Mouse (Mus musculus): ENCODE results near the gene Tmem37. TPM values are rescaled to one million over a fixed set of nuclear protein-coding genes. Genes with fewer than 3 reads are reported as not detected.

The Tmem37 gene
- total RNA-seq, 1 experiment = 26.7 TPM

DNA sequence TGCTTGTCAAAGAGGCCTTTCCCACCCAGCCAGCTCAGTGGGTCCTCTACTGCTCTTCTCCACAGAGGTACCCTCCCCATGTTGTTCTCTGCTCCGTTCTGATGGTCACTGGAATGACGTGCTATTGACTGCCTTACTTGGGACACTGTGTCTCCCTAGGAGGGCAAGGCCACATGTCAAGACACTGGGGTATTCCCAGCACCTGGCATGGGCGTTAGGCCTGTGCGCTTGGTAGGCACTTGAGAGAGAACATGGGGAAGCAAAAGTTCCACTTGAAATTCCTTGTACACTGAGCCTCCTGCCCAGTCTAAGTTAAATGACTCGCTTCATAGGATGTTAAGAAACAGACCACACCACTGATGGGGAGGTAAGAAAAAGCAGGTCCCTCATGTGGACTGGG, 4.8 kb downstream of the Tmem37 start:
- Histone ChIP-seq H3K9me3 (ENCODE audit: control insufficient read depth, insufficient read depth, low read depth, low read length) (no peaks in the 10 kb centered on the region), H3K27ac (ENCODE audit: insufficient read depth, low read depth, low read length, poor library complexity, severe bottlenecking) (no peak overlapping the region), H3K4me3 (ENCODE audit: insufficient read depth in 1 of 2, low read depth in 1 of 2, low read length in 2 of 2, poor library complexity in 1 of 2, severe bottlenecking in 1 of 2) (no peak overlapping the region), H3K4me1 (ENCODE audit: control insufficient read depth in 2 of 2, insufficient read depth in 2 of 2, low read length in 2 of 2, poor library complexity in 1 of 2) (peaks cover 0 to 8% of the 10 kb centered on the region in 2 experiments; a peak in 2 of 4 replicates), H3K36me3 (ENCODE audit: control insufficient read depth, insufficient read depth, low read length, poor library complexity, severe bottlenecking) (peaks cover 4% of the 10 kb centered on the region; the same call in 1 of the 2 replicates), H3K9ac (ENCODE audit: insufficient read depth, low read depth, low read length, poor library complexity, severe bottlenecking) (no peak overlapping the region)
- TF ChIP-seq ZC3H11A (IDR thresholded peaks at IDR 0.05; ENCODE audit: borderline replicate concordance, low read depth, low read length) (no peak), CHD2 (IDR thresholded peaks at IDR 0.05; ENCODE audit: low read depth, low read length) (no peak), MAFK (IDR thresholded peaks at IDR 0.05; ENCODE audit: insufficient read depth, low read depth, low read length) (no peak), HCFC1 (IDR thresholded peaks at IDR 0.05; ENCODE audit: borderline replicate concordance, insufficient read depth, low read length) (no peak), ZNF384 (IDR thresholded peaks at IDR 0.05; ENCODE audit: low read depth, low read length) (no peak)
- in situ Hi-C loops (cut with MboI; ENCODE audit: low sequenced_read_pairs in 2 of 2, unreplicated experiment in 2 of 2) = no loop called here
- DNase-seq (ENCODE audit: low read depth, low spot score) = no peak

DNA sequence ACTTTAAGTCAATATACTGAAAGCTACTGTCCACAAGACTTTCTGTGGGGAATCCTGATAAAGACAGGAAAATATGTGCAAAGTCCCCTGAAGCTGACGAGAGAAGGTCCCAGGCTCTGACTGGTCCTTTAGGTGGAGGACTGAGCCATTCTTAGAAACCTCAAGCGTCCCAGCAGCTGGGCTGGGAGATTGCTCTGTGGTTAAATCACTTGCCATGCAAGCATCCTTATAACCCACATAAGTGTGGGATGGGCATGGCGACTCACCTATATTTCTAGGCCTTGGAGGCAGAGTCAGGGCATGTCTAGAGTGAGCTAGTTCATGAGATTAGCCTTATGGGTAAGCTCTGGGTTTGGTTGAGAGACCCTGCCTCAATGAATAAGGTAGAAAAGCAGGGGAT, 7.2 kb downstream of the Tmem37 start:
- TF ChIP-seq ZC3H11A (IDR thresholded peaks at IDR 0.05; ENCODE audit: borderline replicate concordance, low read depth, low read length) (no peak), ZNF384 (IDR thresholded peaks at IDR 0.05; ENCODE audit: low read depth, low read length) (no peak), CHD2 (IDR thresholded peaks at IDR 0.05; ENCODE audit: low read depth, low read length) (no peak), MAFK (IDR thresholded peaks at IDR 0.05; ENCODE audit: insufficient read depth, low read depth, low read length) (no peak), HCFC1 (IDR thresholded peaks at IDR 0.05; ENCODE audit: borderline replicate concordance, insufficient read depth, low read length) (no peak)
- in situ Hi-C loops (cut with MboI; ENCODE audit: low sequenced_read_pairs in 2 of 2, unreplicated experiment in 2 of 2) = no loop called here
- peaks cover 4% of the 10 kb centered on the region; the same call in 1 of the 2 replicates for H3K36me3 ChIP-seq (ENCODE audit: control insufficient read depth, insufficient read depth, low read length, poor library complexity, severe bottlenecking)
- H3K9me3 ChIP-seq (ENCODE audit: control insufficient read depth, insufficient read depth, low read depth, low read length) = no peaks in the 10 kb centered on the region
- no peak overlapping the region for H3K27ac ChIP-seq (ENCODE audit: insufficient read depth, low read depth, low read length, poor library complexity, severe bottlenecking)
- H3K4me1 ChIP-seq (ENCODE audit: control insufficient read depth in 2 of 2, insufficient read depth in 2 of 2, low read length in 2 of 2, poor library complexity in 1 of 2) = peaks cover 0 to 6% of the 10 kb centered on the region in 2 experiments; a peak in 2 of 4 replicates
- no peak for DNase-seq (ENCODE audit: low read depth, low spot score)
- no peak overlapping the region for H3K9ac ChIP-seq (ENCODE audit: insufficient read depth, low read depth, low read length, poor library complexity, severe bottlenecking)
- no peak overlapping the region for H3K4me3 ChIP-seq (ENCODE audit: insufficient read depth in 1 of 2, low read depth in 1 of 2, low read length in 2 of 2, poor library complexity in 1 of 2, severe bottlenecking in 1 of 2)

DNA sequence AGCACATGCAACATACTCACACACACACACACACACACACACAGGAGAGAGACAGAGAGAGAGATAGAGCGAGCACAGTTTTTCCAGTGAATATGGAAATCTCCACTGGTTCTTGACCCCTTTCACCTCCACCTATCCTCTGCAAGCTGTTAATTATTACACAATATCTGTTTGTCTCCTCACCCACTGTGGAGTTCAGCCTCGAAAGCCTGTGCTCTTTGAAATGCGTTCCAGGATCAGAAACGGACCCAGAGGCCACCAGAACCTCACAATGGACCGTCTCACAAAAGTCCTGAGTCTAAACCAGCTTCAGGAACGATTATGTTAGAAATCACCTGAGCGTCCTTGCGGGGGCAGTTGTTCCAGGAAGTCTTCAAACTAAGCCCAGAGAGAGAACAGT, 7.7 kb downstream of the Tmem37 start:
- no peak overlapping the region for H3K4me3 ChIP-seq (ENCODE audit: insufficient read depth in 1 of 2, low read depth in 1 of 2, low read length in 2 of 2, poor library complexity in 1 of 2, severe bottlenecking in 1 of 2)
- no peak for TF ChIP-seq MAFK (IDR thresholded peaks at IDR 0.05; ENCODE audit: insufficient read depth, low read depth, low read length)
- TF ChIP-seq ZC3H11A (IDR thresholded peaks at IDR 0.05; ENCODE audit: borderline replicate concordance, low read depth, low read length) = no peak
- no peak for TF ChIP-seq CHD2 (IDR thresholded peaks at IDR 0.05; ENCODE audit: low read depth, low read length)
- TF ChIP-seq ZNF384 (IDR thresholded peaks at IDR 0.05; ENCODE audit: low read depth, low read length) = no peak
- TF ChIP-seq HCFC1 (IDR thresholded peaks at IDR 0.05; ENCODE audit: borderline replicate concordance, insufficient read depth, low read length) = no peak
- DNase-seq (ENCODE audit: low read depth, low spot score) = no peak
- peaks cover 0 to 6% of the 10 kb centered on the region in 2 experiments; a peak in 2 of 4 replicates for H3K4me1 ChIP-seq (ENCODE audit: control insufficient read depth in 2 of 2, insufficient read depth in 2 of 2, low read length in 2 of 2, poor library complexity in 1 of 2)
- in situ Hi-C loops (cut with MboI; ENCODE audit: low sequenced_read_pairs in 2 of 2, unreplicated experiment in 2 of 2) = no loop called here
- H3K9ac ChIP-seq (ENCODE audit: insufficient read depth, low read depth, low read length, poor library complexity, severe bottlenecking) = no peak overlapping the region
- H3K9me3 ChIP-seq (ENCODE audit: control insufficient read depth, insufficient read depth, low read depth, low read length) = no peaks in the 10 kb centered on the region
- no peak overlapping the region for H3K27ac ChIP-seq (ENCODE audit: insufficient read depth, low read depth, low read length, poor library complexity, severe bottlenecking)
- H3K36me3 ChIP-seq (ENCODE audit: control insufficient read depth, insufficient read depth, low read length, poor library complexity, severe bottlenecking) = peaks cover 4% of the 10 kb centered on the region; the same call in 1 of the 2 replicates

DNA sequence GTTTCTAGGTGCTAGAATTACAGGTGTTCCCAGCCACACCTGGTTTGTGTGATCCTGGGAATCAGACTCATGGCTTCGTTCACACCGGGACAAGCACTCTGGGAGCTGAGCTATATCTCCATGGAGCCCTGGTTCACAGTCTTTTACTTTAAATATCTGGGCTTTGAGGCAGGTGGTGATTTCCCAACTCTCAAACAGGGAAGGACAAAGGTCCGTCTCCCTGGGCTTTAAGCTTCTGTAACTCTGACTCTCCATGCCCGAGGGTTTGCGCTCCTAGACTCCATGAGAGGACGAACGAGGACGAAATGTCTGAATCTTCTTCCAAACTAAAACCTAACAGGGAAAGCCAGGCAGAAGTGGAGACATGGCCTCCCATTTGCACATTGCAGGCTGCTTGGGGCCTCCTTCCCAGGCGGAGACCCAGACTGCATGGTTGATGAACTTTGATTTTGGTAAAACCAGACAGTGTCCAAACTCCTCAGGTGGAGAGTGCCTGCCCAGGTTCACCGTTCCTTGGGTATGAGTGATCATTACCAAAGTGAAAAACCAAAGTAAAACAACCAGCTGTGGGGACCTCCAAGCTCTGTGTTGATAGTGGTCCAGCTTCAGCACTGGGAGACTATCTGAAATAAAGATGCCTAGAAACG, 9.7 kb downstream of the Tmem37 start:
- in situ Hi-C loops (cut with MboI; ENCODE audit: low sequenced_read_pairs in 2 of 2, unreplicated experiment in 2 of 2) = no loop called here
- DNase-seq (ENCODE audit: low read depth, low spot score) = no peak
- no peak overlapping the region for H3K27ac ChIP-seq (ENCODE audit: insufficient read depth, low read depth, low read length, poor library complexity, severe bottlenecking)
- peaks cover 4% of the 10 kb centered on the region; the same call in 1 of the 2 replicates for H3K36me3 ChIP-seq (ENCODE audit: control insufficient read depth, insufficient read depth, low read length, poor library complexity, severe bottlenecking)
- H3K4me1 ChIP-seq (ENCODE audit: control insufficient read depth in 2 of 2, insufficient read depth in 2 of 2, low read length in 2 of 2, poor library complexity in 1 of 2) = peaks cover 0 to 5% of the 10 kb centered on the region in 2 experiments; a peak in 2 of 4 replicates
- H3K9ac ChIP-seq (ENCODE audit: insufficient read depth, low read depth, low read length, poor library complexity, severe bottlenecking) = no peak overlapping the region
- no peaks in the 10 kb centered on the region for H3K9me3 ChIP-seq (ENCODE audit: control insufficient read depth, insufficient read depth, low read depth, low read length)
- no peak overlapping the region for H3K4me3 ChIP-seq (ENCODE audit: insufficient read depth in 1 of 2, low read depth in 1 of 2, low read length in 2 of 2, poor library complexity in 1 of 2, severe bottlenecking in 1 of 2)
- no peak for TF ChIP-seq ZC3H11A (IDR thresholded peaks at IDR 0.05; ENCODE audit: borderline replicate concordance, low read depth, low read length)
- TF ChIP-seq CHD2 (IDR thresholded peaks at IDR 0.05; ENCODE audit: low read depth, low read length) = no peak
- no peak for TF ChIP-seq HCFC1 (IDR thresholded peaks at IDR 0.05; ENCODE audit: borderline replicate concordance, insufficient read depth, low read length)
- TF ChIP-seq ZNF384 (IDR thresholded peaks at IDR 0.05; ENCODE audit: low read depth, low read length) = no peak

Data from ES-E14 (cell line).